Mouse (Mus musculus) heart, embryonic 16.5 days (tissue): Measurements from ENCODE around the gene Sorcs1. TPM values are rescaled to one million over a fixed set of nuclear protein-coding genes. Genes with fewer than 3 reads are reported as not detected.
A peak's percentile ranks its signal among the peaks of the same experiment; 100 is the strongest.

ENCODE experiments used
- ATAC-seq: fragments of 200-750 bp; cut with Nextera tagmentation; replicated peaks from 2 replicates; pipeline ENCODE4 v1.8.0; 2017; ENCODE audit warnings: moderate number of reproducible peaks; ENCODE audit not compliant: insufficient read depth, low FRiP score; ENCODE audit errors: extremely low read depth
- H3K27ac ChIP-seq: fragments of 300-500 bp; sonication (generic); 2 replicates; pipeline ENCODE4 v1.5.1; 2014; ENCODE audit warnings: mild to moderate bottlenecking, low read length, control low read depth, moderate library complexity
- H3K27me3 ChIP-seq: fragments of 300-500 bp; sonication (generic); 2 replicates; pipeline ENCODE4 v1.6.1; 2014; ENCODE audit warnings: low read length, mixed read lengths; ENCODE audit not compliant: control insufficient read depth, insufficient read depth
- H3K36me3 ChIP-seq: fragments of 300-500 bp; sonication (generic); 2 replicates; pipeline ENCODE4 v1.6.1; 2014; ENCODE audit not compliant: control insufficient read depth, insufficient read depth
- H3K4me1 ChIP-seq: fragments of 300-500 bp; sonication (generic); 2 replicates; pipeline ENCODE4 v1.6.1; 2014; ENCODE audit warnings: low read length, mixed read lengths; ENCODE audit not compliant: control insufficient read depth, insufficient read depth
- H3K4me2 ChIP-seq: fragments of 300-500 bp; sonication (generic); 2 replicates; pipeline ENCODE4 v1.6.1; 2014; ENCODE audit warnings: low read depth, mild to moderate bottlenecking, control low read depth, low read length
- H3K4me3 ChIP-seq: fragments of 300-500 bp; sonication (generic); 2 replicates; pipeline ENCODE4 v1.5.1; 2014; ENCODE audit warnings: mild to moderate bottlenecking, control low read depth, low read length
- H3K9ac ChIP-seq: fragments of 300-500 bp; sonication (generic); 2 replicates; pipeline ENCODE4 v1.6.1; 2014; ENCODE audit warnings: low read length, control low read depth
- H3K9me3 ChIP-seq: fragments of 300-500 bp; sonication (generic); replicated peaks from 2 replicates; pipeline ENCODE4 v1.6.1; 2016; ENCODE audit warnings: low read length; ENCODE audit not compliant: control insufficient read depth
- WGBS: fragments of 180-500 bp; shearing (Covaris S2); extraction: QIAGEN DNeasy Blood & Tissue Kit; methylation state at CpG from one replicate; pipeline ENCODE4 v1.1.7; 2014; 5-methylcytosine and 5-hydroxymethylcytosine counted together
- polyA plus RNA-seq: library from polyadenylated mRNA; unstranded; fragments of >200 nt; fragmentation: Nextera tagmentation; extraction: Ambion mirVana; gene quantifications from 2 replicates; pipeline ENCODE4 v1.2.1, GENCODE M21; 2015

The Sorcs1 gene
- polyA plus RNA-seq, result 0.43 and 0.60 TPM in 2 replicates

DNA sequence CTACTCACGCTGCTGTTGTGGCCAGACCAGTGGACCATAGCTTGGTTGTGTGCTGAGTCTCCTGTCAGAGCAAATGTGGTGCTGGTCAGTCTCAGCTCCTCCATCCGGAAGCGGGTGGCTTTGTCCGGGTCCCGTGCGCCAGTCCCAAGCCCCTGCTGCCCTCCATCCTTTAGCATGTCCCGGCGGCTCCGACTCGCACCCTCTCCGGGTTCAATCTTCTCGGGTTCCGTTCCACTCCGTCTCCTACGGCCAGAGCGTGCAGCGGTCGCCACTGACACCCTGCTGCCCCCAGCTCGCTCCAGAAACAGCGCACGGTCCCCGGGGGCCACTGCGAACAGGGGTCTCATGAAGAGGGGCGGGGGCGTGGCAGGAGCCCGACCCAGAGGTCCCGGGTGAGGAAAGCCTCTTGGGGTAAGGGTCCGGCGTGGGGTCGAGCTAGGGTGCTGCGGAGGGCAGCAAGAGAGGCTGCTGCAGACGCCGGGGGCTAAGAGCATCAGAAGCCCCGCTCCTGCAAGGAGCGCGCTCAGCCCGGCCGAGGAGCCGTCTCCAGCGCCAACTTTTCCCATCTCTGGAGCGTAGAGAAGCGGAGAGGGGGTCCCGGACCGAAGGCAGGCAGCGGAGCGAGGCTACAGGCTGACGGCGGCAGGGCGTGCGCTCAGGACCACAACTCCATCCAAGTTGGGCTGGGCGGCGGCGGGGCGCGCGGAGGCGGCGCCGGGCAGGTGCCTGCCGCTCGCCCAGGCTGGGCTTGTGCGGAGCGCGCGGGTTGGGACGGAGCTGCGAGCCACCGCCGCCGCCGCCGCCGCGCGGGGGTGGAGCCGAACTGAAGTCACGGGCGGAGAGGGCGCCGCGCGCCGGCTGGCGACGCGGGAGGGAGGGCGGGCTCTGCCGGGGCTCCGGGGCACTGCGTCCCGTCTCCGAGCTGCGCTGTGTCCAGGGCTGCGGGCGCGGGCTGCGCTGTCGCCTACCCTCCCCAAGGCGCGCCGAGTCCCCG, at the start of gene Sorcs1:
Sorcs1 (minus strand) TSS at position 744 of the 994 bp plus-strand sequence.
- Histone ChIP-seq H3K4me3 (peak within 1 kb of the TSS; percentile 69), H3K27me3 (peaks cover 28% of the 10 kb centered on the region), H3K4me2 (peak within 1 kb of the TSS; percentile 99), H3K27ac (no peak within 1 kb of the TSS), H3K9me3 (no peaks in the 10 kb centered on the region), H3K9ac (peak within 1 kb of the TSS; percentile 61), H3K4me1 (peaks cover 3% of the 10 kb centered on the region; the same call in 1 of the 2 replicates), H3K36me3 (no peaks in the 10 kb centered on the region)
- under 1% methylated on average over 74 of the region's 102 CpGs for WGBS
- peak; percentile 83 for ATAC-seq

DNA sequence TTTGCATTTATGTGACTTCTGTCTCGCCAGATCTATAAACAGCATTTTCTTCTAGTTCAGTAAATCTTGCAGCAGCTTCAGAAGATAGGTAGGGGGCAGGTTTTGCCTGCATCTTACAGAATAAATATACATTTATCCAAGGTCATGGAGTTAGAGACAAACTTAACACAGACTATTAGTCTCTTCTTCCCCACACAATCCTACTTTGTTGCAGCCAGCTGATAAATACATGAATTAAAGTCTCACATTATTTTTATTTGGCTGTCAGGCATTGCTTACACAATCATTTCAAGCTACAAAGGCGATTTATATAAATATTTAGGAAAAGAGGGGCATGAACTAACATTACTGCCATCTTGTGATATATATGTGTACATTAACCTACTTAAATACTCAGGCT, 4.8 kb upstream of the Sorcs1 start:
- Histone ChIP-seq H3K4me3 (no peak overlapping the region), H3K9me3 (no peaks in the 10 kb centered on the region), H3K36me3 (no peaks in the 10 kb centered on the region), H3K4me2 (no peak overlapping the region), H3K27ac (no peak overlapping the region), H3K4me1 (no peaks in the 10 kb centered on the region), H3K27me3 (peaks cover 7% of the 10 kb centered on the region), H3K9ac (no peak overlapping the region)
- ATAC-seq, result no peak
- 41% methylated on average over 2 of the region's 2 CpGs for WGBS

DNA sequence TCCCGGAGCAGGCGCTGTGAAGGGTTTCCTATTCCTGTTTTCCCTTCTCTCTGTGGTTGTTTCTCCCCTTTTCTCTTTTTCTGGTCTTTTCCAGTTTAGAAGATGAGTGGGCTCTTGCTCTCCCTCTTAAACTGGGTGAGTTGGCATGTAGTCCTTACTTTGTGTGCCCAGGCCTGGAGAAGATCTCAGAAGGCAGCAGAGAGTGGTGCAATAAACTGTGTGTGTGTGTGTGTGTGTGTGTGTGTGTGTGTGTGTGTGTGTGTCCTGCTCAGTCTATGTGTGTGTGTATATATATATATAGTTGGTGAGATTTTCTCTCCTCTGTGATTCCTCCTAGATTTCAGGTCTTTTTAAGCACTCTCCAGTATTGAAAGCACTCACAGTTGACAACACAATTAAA, 500 bp upstream of the Sorcs1 start:
- Histone ChIP-seq H3K4me2 (peak overlapping the region; percentile 99), H3K9ac (peak overlapping the region; percentile 61; the same call in 1 of the 2 replicates), H3K9me3 (no peaks in the 10 kb centered on the region), H3K27ac (no peak overlapping the region), H3K4me3 (peak overlapping the region; percentile 69), H3K36me3 (no peaks in the 10 kb centered on the region), H3K27me3 (peaks cover 28% of the 10 kb centered on the region), H3K4me1 (peaks cover 3% of the 10 kb centered on the region; the same call in 1 of the 2 replicates)
- no peak for ATAC-seq
- 0% methylated on average over 2 of the region's 2 CpGs for WGBS

DNA sequence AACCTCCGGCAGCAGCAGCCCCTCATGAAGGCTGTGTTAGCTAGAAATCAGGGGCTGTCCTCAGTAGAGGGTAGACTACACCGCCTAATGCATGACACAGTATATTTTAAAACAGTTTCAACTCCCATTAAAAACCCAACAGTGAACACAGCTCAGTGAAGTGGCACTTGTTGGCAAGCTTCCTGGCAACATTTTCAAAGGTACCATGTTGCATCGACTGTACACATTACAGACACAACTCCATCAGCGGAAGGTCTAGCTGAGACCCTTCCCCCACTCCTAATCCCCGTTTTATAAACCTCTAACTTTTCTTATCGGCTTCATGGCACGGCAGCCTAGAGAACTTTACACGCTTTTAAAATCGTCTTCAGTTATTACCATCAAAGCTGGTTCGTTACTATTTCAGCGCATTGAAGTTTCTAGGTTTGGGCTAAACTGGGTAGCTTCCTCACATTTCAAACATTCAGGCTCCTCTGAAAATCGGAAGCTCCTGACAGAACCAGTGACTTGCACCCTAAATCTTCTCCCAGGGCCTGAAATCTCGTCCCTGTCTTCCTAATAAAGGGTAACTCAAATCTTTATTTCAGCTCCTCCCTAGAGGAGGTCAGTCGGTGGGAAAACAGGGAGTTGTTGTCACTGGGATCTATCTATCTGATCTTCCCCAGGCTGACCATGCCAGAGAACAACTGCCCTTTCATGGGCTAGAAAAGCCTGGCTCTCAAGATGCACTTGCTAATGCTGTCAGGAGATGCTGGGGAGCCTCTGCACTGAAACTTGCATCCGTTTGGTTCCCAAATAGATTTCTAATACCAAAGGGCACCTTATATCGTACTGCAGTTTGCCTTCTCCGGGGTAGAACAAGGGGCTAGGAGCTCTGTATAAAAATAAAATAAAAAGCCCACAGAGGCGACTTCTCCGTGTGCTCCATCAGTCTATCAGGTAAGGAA, 1.6 kb downstream of the Sorcs1 start:
- Histone ChIP-seq H3K9ac (no peak overlapping the region), H3K27ac (no peak overlapping the region), H3K36me3 (no peaks in the 10 kb centered on the region), H3K4me3 (peak overlapping the region; percentile 69), H3K27me3 (peaks cover 28% of the 10 kb centered on the region), H3K9me3 (no peaks in the 10 kb centered on the region), H3K4me2 (no peak overlapping the region), H3K4me1 (peaks cover 3% of the 10 kb centered on the region; the same call in 1 of the 2 replicates)
- no peak for ATAC-seq
- WGBS, result 40% methylated on average over 19 of the region's 19 CpGs

DNA sequence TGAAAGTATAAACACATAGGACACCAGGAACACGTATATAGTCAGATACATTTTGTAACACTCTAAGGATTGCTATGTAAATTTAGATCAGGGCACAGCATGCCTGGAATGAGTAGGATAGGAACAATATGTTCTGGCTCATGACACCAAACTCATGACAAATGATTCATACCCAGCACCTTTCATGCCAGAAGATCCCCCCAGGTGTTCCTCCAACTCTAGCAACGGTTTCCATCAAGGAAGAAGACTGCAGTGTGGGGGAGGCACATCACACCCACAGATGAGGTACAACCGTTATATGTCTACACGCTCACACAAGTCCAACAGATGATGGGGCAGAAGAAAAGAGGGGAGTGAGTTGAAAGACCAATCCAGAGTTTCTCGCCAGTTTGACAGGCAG, 3.5 kb downstream of the Sorcs1 start:
- Histone ChIP-seq H3K9ac (no peak overlapping the region), H3K4me2 (no peak overlapping the region), H3K27me3 (peaks cover 26% of the 10 kb centered on the region), H3K4me1 (peaks cover 3% of the 10 kb centered on the region; the same call in 1 of the 2 replicates), H3K4me3 (no peak overlapping the region), H3K27ac (no peak overlapping the region), H3K36me3 (no peaks in the 10 kb centered on the region), H3K9me3 (no peaks in the 10 kb centered on the region)
- no peak for ATAC-seq
- 65% methylated on average over 5 of the region's 5 CpGs for WGBS

GRCm38 (mm10) chr19:50667516-50667915, 10.9 kb downstream of the Sorcs1 start:
- Histone ChIP-seq H3K36me3 (no peaks in the 10 kb centered on the region), H3K9ac (no peak overlapping the region), H3K27me3 (no peaks in the 10 kb centered on the region), H3K4me3 (no peak overlapping the region), H3K9me3 (no peaks in the 10 kb centered on the region), H3K4me1 (no peaks in the 10 kb centered on the region), H3K27ac (no peak overlapping the region), H3K4me2 (no peak overlapping the region)
- 75% methylated on average over 8 of the region's 8 CpGs for WGBS
- ATAC-seq, result no peak

DNA sequence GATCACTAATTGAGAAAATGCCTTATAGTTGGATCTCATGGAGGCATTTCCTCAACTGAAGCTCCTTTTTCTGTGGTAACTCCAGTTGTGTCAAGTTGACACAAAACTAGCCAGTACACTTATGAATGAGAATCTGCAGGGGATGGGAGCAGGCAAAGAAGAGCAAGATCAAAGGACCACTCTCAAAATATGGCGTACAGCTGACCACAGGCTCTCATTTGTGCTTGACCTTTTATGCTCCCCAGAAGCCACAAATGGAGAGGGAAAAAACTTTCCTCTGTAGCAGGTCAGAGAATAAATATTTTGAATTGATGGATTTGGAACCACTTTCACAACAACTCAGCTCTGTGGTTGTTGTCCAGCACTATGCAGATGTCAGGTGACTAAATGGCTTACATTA, 14.1 kb downstream of the Sorcs1 start:
- no peaks in the 10 kb centered on the region for H3K27me3 ChIP-seq
- no peak overlapping the region for H3K4me2 ChIP-seq
- H3K36me3 ChIP-seq, result no peaks in the 10 kb centered on the region
- H3K9ac ChIP-seq, result no peak overlapping the region
- H3K4me1 ChIP-seq, result no peaks in the 10 kb centered on the region
- no peak overlapping the region for H3K27ac ChIP-seq
- WGBS, result 67% methylated on average over 1 of the region's 1 CpGs
- H3K9me3 ChIP-seq, result no peaks in the 10 kb centered on the region
- H3K4me3 ChIP-seq, result no peak overlapping the region
- no peak for ATAC-seq

DNA sequence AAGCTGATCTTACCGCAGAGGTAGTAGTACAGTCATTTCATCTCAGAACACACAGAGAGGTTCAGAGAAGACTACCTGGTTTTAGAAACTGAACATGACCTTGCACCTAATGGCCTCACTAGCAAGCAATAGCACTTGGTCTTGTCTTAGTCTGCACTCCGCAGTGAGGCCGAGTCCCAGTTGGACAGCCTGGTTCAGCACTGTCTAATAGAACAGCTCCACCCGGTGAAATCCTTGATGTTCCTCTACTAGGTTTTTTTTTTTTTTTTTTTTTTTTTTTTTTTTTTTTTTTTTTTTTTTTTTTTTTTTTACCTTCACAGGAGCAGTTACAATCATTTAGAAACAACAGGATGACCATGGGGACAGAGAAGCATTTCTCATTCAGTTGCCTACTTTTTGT, 19.3 kb downstream of the Sorcs1 start:
- H3K36me3 ChIP-seq, result no peaks in the 10 kb centered on the region
- 56% methylated on average over 4 of the region's 4 CpGs for WGBS
- no peak for ATAC-seq

More for the DNA sequence above, 19.3 kb downstream of the Sorcs1 start:
- no peak overlapping the region for H3K4me2 ChIP-seq
- H3K4me3 ChIP-seq, result no peak overlapping the region
- H3K9me3 ChIP-seq, result no peaks in the 10 kb centered on the region
- H3K27ac ChIP-seq, result no peak overlapping the region
- no peaks in the 10 kb centered on the region for H3K4me1 ChIP-seq
- H3K9ac ChIP-seq, result no peak overlapping the region
- H3K27me3 ChIP-seq, result no peaks in the 10 kb centered on the region
